Mouse (Mus musculus) lung, postnatal 0 days (tissue): Measurements from ENCODE around the gene Hpse.

Source experiments
- CTCF ChIP-seq: IDR thresholded peaks from 2 replicates; pipeline ENCODE4 v1.5.1; 2016; ENCODE audit warnings: antibody characterized with exemption, mild to moderate bottlenecking
- EP300 ChIP-seq: IDR thresholded peaks from 2 replicates; pipeline ENCODE4 v1.6.1; 2016; ENCODE audit warnings: antibody characterized with exemption, mild to moderate bottlenecking, control low read depth

DNA sequence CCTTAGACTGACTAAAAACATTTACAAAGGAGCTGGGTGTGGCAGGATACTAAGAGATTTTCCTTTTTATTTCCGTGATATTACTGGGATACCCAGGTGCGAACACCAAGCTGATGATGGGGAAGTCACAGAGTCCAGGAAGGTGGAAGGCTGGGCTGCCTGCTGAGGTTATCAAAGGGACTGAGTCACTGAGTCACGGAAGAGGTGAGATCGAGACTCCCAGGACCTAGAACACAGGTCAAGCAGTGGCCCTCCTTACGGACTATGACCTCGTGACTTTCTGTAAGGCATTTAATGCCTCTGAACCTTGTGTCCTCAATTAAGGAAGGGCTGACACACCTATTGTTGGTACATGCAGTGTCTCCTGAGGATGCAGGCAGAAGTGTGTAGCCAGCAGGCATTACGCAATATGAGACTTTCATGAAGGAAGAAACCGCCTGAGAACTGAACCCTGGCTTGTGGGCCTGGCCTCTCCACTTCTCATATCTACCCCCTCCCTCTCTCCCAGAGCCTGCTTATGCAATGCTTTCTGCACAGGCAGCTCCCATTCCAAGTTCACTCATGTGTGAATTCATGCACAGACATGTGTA, 86.9 kb downstream of the Hpse start:
- TF ChIP-seq CTCF = no peak
- TF ChIP-seq EP300 = no peak
